Mouse (Mus musculus): Measurements from ENCODE around the gene Zfp706. TPM values are rescaled to one million over a fixed set of nuclear protein-coding genes. Genes with fewer than 3 reads are reported as not detected.

The Zfp706 gene
- polyA plus RNA-seq, 1 experiment from 2014 or later, result 613 TPM

DNA sequence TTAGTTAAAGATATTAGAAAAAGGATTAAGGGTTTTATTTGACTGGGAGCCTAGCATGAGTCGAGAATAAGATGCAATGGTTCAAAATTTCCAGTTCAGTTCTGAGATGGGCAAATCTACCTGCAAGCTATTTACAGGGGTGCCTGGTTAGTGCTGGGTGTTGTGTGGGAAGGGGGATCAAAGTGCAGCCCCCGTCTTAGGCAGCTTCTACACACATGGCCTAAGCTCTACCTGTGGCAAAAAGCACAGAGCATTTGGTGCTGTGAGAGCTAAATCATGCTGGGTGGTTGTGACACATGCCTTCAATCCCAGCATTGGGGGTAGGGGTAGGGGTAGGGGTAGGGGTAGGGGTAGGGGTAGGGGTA is 32.3 kb downstream of the Zfp706 start:
- Histone ChIP-seq H3K4me2 (ENCODE audit: low read depth, low read length) (no peak overlapping the region), H3K4me3 (ENCODE audit: low read length) (no peak overlapping the region), H3K9me3 (ENCODE audit: control insufficient read depth, low read length) (no peaks in the 10 kb centered on the region), H3K9ac (ENCODE audit: low read depth, low read length) (no peak overlapping the region), H3K36me3 (ENCODE audit: control insufficient read depth, insufficient read depth, low read length) (no peaks in the 10 kb centered on the region), H3K27me3 (replicated peaks; ENCODE audit: control insufficient read depth, insufficient read depth, low read length) (no peaks in the 10 kb centered on the region), H3K27ac (ENCODE audit: low read length) (no peak overlapping the region), H3K4me1 (ENCODE audit: control insufficient read depth, insufficient read depth, low read length) (peaks cover 21% of the 10 kb centered on the region)
- peak; percentile 40; the same call in 1 of the 2 replicates for ATAC-seq
- 61% methylated on average over 2 of the region's 2 CpGs for WGBS

- WGBS, result 46% methylated on average over 6 of the region's 6 CpGs
- Histone ChIP-seq H3K4me1 (ENCODE audit: control insufficient read depth, insufficient read depth, low read length) (peaks cover 16% of the 10 kb centered on the region), H3K4me2 (ENCODE audit: low read depth, low read length) (no peak overlapping the region), H3K9ac (ENCODE audit: low read depth, low read length) (no peak overlapping the region), H3K27me3 (replicated peaks; ENCODE audit: control insufficient read depth, insufficient read depth, low read length) (no peaks in the 10 kb centered on the region), H3K4me3 (ENCODE audit: low read length) (no peak overlapping the region), H3K9me3 (ENCODE audit: control insufficient read depth, low read length) (no peaks in the 10 kb centered on the region), H3K27ac (ENCODE audit: low read length) (no peak overlapping the region), H3K36me3 (ENCODE audit: control insufficient read depth, insufficient read depth, low read length) (no peaks in the 10 kb centered on the region)
- peak; percentile 32; the same call in 1 of the 2 replicates for ATAC-seq
Observed at GRCm38 (mm10) chr15:36974614-36975255, 32.8 kb downstream of the Zfp706 start.

GRCm38 (mm10) chr15:36973714-36974113 is 33.9 kb downstream of the Zfp706 start:
- H3K4me1 ChIP-seq (ENCODE audit: control insufficient read depth, insufficient read depth, low read length), result peaks cover 11% of the 10 kb centered on the region
- no peak overlapping the region for H3K9ac ChIP-seq (ENCODE audit: low read depth, low read length)
- no peaks in the 10 kb centered on the region for H3K9me3 ChIP-seq (ENCODE audit: control insufficient read depth, low read length)
- no peak overlapping the region for H3K27ac ChIP-seq (ENCODE audit: low read length)
- H3K36me3 ChIP-seq (ENCODE audit: control insufficient read depth, insufficient read depth, low read length), result no peaks in the 10 kb centered on the region
- no peaks in the 10 kb centered on the region for H3K27me3 ChIP-seq (replicated peaks; ENCODE audit: control insufficient read depth, insufficient read depth, low read length)
- no peak overlapping the region for H3K4me2 ChIP-seq (ENCODE audit: low read depth, low read length)
- H3K4me3 ChIP-seq (ENCODE audit: low read length), result no peak overlapping the region
- WGBS, result 74% methylated on average over 7 of the region's 7 CpGs
- ATAC-seq, result peak; percentile 19; the same call in 1 of the 2 replicates

DNA sequence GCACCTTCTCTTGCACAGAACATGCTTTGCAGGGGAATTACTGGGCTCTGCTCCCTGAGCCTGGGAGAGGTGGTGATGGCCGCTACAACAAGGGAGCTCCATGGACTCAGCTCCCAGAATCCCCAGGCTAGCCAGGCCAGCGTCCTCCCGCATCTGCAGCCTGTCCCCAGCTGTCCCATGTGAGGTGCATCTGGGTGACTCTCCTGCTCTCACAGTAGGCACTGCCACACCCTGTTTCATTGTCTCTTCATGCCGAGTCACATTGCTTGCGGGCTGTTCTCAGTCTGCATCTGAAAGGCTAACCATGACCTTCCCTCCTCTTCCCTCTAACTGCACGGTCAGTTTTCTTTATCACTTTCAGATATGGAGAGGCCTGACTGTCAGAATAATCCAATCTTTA is 34.3 kb downstream of the Zfp706 start:
- Histone ChIP-seq H3K27ac (ENCODE audit: low read length) (no peak overlapping the region), H3K27me3 (replicated peaks; ENCODE audit: control insufficient read depth, insufficient read depth, low read length) (no peaks in the 10 kb centered on the region), H3K4me3 (ENCODE audit: low read length) (no peak overlapping the region), H3K4me2 (ENCODE audit: low read depth, low read length) (no peak overlapping the region), H3K4me1 (ENCODE audit: control insufficient read depth, insufficient read depth, low read length) (peaks cover 12% of the 10 kb centered on the region), H3K9me3 (ENCODE audit: control insufficient read depth, low read length) (no peaks in the 10 kb centered on the region), H3K9ac (ENCODE audit: low read depth, low read length) (no peak overlapping the region), H3K36me3 (ENCODE audit: control insufficient read depth, insufficient read depth, low read length) (no peaks in the 10 kb centered on the region)
- peak; percentile 39 for ATAC-seq
- WGBS, result 70% methylated on average over 6 of the region's 6 CpGs

DNA sequence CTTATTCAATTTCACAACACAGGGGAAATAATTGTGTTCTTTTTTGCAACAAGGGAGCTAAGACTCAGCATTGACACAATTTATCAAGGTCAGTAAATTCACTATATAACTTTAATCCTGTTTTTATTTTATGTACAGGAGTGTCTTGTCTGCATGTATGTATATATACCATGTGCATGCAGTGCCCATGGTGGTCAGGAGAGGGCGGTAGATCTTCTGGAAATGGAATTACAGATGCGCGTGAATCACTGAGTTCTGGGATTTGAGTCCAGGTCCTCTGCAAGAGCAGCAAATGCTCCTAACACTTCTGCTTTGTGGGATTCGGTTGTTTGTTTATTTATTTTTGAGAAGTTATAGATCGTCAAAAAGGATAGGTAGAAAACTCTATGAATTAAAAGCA is 37.8 kb downstream of the Zfp706 start:
- H3K27ac ChIP-seq (ENCODE audit: low read length), result no peak overlapping the region
- no peak overlapping the region for H3K4me2 ChIP-seq (ENCODE audit: low read depth, low read length)
- no peaks in the 10 kb centered on the region for H3K36me3 ChIP-seq (ENCODE audit: control insufficient read depth, insufficient read depth, low read length)
- H3K4me1 ChIP-seq (ENCODE audit: control insufficient read depth, insufficient read depth, low read length), result peaks cover 22% of the 10 kb centered on the region
- H3K27me3 ChIP-seq (replicated peaks; ENCODE audit: control insufficient read depth, insufficient read depth, low read length), result no peaks in the 10 kb centered on the region
- no peaks in the 10 kb centered on the region for H3K9me3 ChIP-seq (ENCODE audit: control insufficient read depth, low read length)
- H3K9ac ChIP-seq (ENCODE audit: low read depth, low read length), result no peak overlapping the region
- WGBS, result 89% methylated on average over 5 of the region's 5 CpGs
- ATAC-seq, result no peak
- H3K4me3 ChIP-seq (ENCODE audit: low read length), result no peak overlapping the region

DNA sequence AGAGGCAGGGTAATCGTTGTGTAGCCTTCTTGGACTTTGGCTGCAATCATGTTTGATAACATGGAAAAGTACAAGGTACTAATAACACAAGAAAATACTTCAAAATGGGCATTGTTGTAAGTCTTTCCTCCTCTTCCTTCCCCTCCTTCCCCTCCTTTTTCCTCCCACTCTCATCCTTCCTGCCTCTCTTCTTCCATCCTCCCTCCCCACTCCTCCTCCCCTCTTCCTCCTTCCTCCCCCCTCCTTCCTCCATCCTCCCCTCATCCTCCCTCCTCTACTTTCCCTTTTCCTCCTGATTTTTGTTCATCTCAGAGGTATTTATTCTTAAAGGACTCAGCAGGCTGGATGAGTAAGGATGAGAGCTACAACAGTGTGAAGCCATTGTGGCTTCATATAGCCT is 39.3 kb downstream of the Zfp706 start:
- Histone ChIP-seq H3K27ac (ENCODE audit: low read length) (no peak overlapping the region), H3K27me3 (replicated peaks; ENCODE audit: control insufficient read depth, insufficient read depth, low read length) (no peaks in the 10 kb centered on the region), H3K4me2 (ENCODE audit: low read depth, low read length) (no peak overlapping the region), H3K36me3 (ENCODE audit: control insufficient read depth, insufficient read depth, low read length) (no peaks in the 10 kb centered on the region), H3K4me3 (ENCODE audit: low read length) (no peak overlapping the region), H3K4me1 (ENCODE audit: control insufficient read depth, insufficient read depth, low read length) (peaks cover 13% of the 10 kb centered on the region), H3K9ac (ENCODE audit: low read depth, low read length) (no peak overlapping the region), H3K9me3 (ENCODE audit: control insufficient read depth, low read length) (no peaks in the 10 kb centered on the region)
- 36% methylated on average over 1 of the region's 1 CpGs for WGBS
- ATAC-seq, result peak; percentile 31; the same call in 1 of the 2 replicates

- Histone ChIP-seq H3K27ac (ENCODE audit: low read length) (peak overlapping the region; percentile 35; the same call in 1 of the 2 replicates), H3K27me3 (replicated peaks; ENCODE audit: control insufficient read depth, insufficient read depth, low read length) (no peaks in the 10 kb centered on the region), H3K4me2 (ENCODE audit: low read depth, low read length) (peak overlapping the region; percentile 34), H3K9me3 (ENCODE audit: control insufficient read depth, low read length) (no peaks in the 10 kb centered on the region), H3K36me3 (ENCODE audit: control insufficient read depth, insufficient read depth, low read length) (no peaks in the 10 kb centered on the region), H3K4me3 (ENCODE audit: low read length) (no peak overlapping the region), H3K4me1 (ENCODE audit: control insufficient read depth, insufficient read depth, low read length) (peaks cover 13% of the 10 kb centered on the region), H3K9ac (ENCODE audit: low read depth, low read length) (no peak overlapping the region)
- ATAC-seq, result peak; percentile 54
- 29% methylated on average over 24 of the region's 24 CpGs for WGBS
Observed at GRCm38 (mm10) chr15:36967381-36968211, 40.0 kb downstream of the Zfp706 start.

GRCm38 (mm10) chr15:36966940-36967339 is 40.6 kb downstream of the Zfp706 start:
- 44% methylated on average over 7 of the region's 7 CpGs for WGBS
- Histone ChIP-seq H3K27me3 (replicated peaks; ENCODE audit: control insufficient read depth, insufficient read depth, low read length) (no peaks in the 10 kb centered on the region), H3K4me1 (ENCODE audit: control insufficient read depth, insufficient read depth, low read length) (peaks cover 13% of the 10 kb centered on the region), H3K9ac (ENCODE audit: low read depth, low read length) (no peak overlapping the region), H3K9me3 (ENCODE audit: control insufficient read depth, low read length) (no peaks in the 10 kb centered on the region), H3K4me2 (ENCODE audit: low read depth, low read length) (peak overlapping the region; percentile 34; the same call in 1 of the 2 replicates), H3K27ac (ENCODE audit: low read length) (no peak overlapping the region), H3K36me3 (ENCODE audit: control insufficient read depth, insufficient read depth, low read length) (no peaks in the 10 kb centered on the region), H3K4me3 (ENCODE audit: low read length) (no peak overlapping the region)
- peak; percentile 9; the same call in 1 of the 2 replicates for ATAC-seq

GRCm38 (mm10) chr15:36966466-36966865 is 41.1 kb downstream of the Zfp706 start:
- Histone ChIP-seq H3K4me3 (ENCODE audit: low read length) (no peak overlapping the region), H3K27me3 (replicated peaks; ENCODE audit: control insufficient read depth, insufficient read depth, low read length) (no peaks in the 10 kb centered on the region), H3K9ac (ENCODE audit: low read depth, low read length) (no peak overlapping the region), H3K27ac (ENCODE audit: low read length) (no peak overlapping the region), H3K4me2 (ENCODE audit: low read depth, low read length) (no peak overlapping the region), H3K36me3 (ENCODE audit: control insufficient read depth, insufficient read depth, low read length) (no peaks in the 10 kb centered on the region), H3K4me1 (ENCODE audit: control insufficient read depth, insufficient read depth, low read length) (peaks cover 13% of the 10 kb centered on the region), H3K9me3 (ENCODE audit: control insufficient read depth, low read length) (no peaks in the 10 kb centered on the region)
- WGBS, result 64% methylated on average over 2 of the region's 2 CpGs
- ATAC-seq, result no peak

Data from intestine, embryonic 16.5 days (tissue).